Mouse (Mus musculus): ENCODE results near the gene Fam219a.

GRCm38 (mm10) chr4:41568682-41569410 lies 492 bp downstream of the Fam219a start:
- no peak for TF ChIP-seq CTCF (IDR thresholded peaks at IDR 0.05; ENCODE audit: extremely low read depth, insufficient read depth, insufficient read length, insufficient replicate concordance)
- TF ChIP-seq POLR2A (IDR thresholded peaks at IDR 0.05; ENCODE audit: low read depth, low read length), result no peak
